Mouse (Mus musculus) spleen, adult 2 months (tissue): ENCODE results near the gene Fibp. TPM values are rescaled to one million over a fixed set of nuclear protein-coding genes. Genes with fewer than 3 reads are reported as not detected.
A peak's percentile ranks its signal among the peaks of the same experiment; 100 is the strongest.

Source experiments
- DNase-seq, 2 experiments: peaks; one replicate each; pipeline versions ENCODE4 v3.0.0 to v3.0.0-alpha.2; 2012 to 2021; ENCODE audit warnings: low spot score in 2 of 2, low read depth in 1 of 2
- H3K27ac ChIP-seq: fragments of 200-500 bp; 2 replicates; pipeline ENCODE4 v1.5.1; 2012; ENCODE audit warnings: low read length, inconsistent platforms; ENCODE audit not compliant: insufficient read depth
- H3K27me3 ChIP-seq: fragments of 200-500 bp; 2 replicates; pipeline ENCODE4 v1.6.1; 2012; ENCODE audit warnings: mild to moderate bottlenecking, moderate library complexity, low read length, inconsistent platforms; ENCODE audit not compliant: control insufficient read depth, insufficient read depth
- H3K36me3 ChIP-seq: fragments of 200-500 bp; 2 replicates; pipeline ENCODE4 v1.6.1; 2012; ENCODE audit warnings: mild to moderate bottlenecking, low read length, inconsistent platforms; ENCODE audit not compliant: control insufficient read depth, insufficient read depth
- H3K4me1 ChIP-seq: fragments of 200-500 bp; 2 replicates; pipeline ENCODE4 v1.6.1; 2011; ENCODE audit warnings: inconsistent platforms; ENCODE audit not compliant: control insufficient read depth, insufficient read depth, insufficient read length
- H3K4me3 ChIP-seq: fragments of 200-500 bp; 2 replicates; pipeline ENCODE4 v1.5.1; 2011; ENCODE audit warnings: mild to moderate bottlenecking, inconsistent platforms; ENCODE audit not compliant: insufficient read depth, insufficient read length; ENCODE audit errors: extremely low read depth
- CTCF ChIP-seq: fragments of 200-500 bp; IDR thresholded peaks from 2 replicates; pipeline ENCODE4 v1.5.1; 2011; ENCODE audit warnings: mild to moderate bottlenecking, inconsistent platforms; ENCODE audit not compliant: insufficient read depth, insufficient read length, insufficient replicate concordance; ENCODE audit errors: extremely low read depth
- POLR2A ChIP-seq: fragments of 200-500 bp; IDR thresholded peaks from 2 replicates; pipeline ENCODE4 v1.6.1; 2011; ENCODE audit warnings: low read depth, low read length, inconsistent platforms
- WGBS: fragments of 180-500 bp; shearing (Covaris S2); methylation state at CpG from one replicate; pipeline ENCODE4 v1.1.7; 2018; 5-methylcytosine and 5-hydroxymethylcytosine counted together
- polyA plus RNA-seq: library from polyadenylated mRNA; depleted of rRNA; stranded (reverse); fragments of >200 nt; gene quantifications from 2 replicates; pipeline ENCODE4 v1.2.3, GENCODE M21; 2012

The Fibp gene
- polyA plus RNA-seq, 1 experiment = 80.4 TPM

GRCm38 (mm10) chr19:5473720-5474119 lies 13.3 kb downstream of the Fibp start, which contains the start of gene Efemp2:
Efemp2 (plus strand) TSS chr19:5473954.
- peaks cover 2% of the 10 kb centered on the region for H3K4me1 ChIP-seq
- peak within 1 kb of the TSS; percentile 38; the same call in 1 of the 2 replicates for H3K4me3 ChIP-seq
- TF ChIP-seq POLR2A (no peak), CTCF (no peak)
- no peak within 1 kb of the TSS; the same call in 1 of the 2 replicates for H3K27ac ChIP-seq
- H3K36me3 ChIP-seq = no peaks in the 10 kb centered on the region
- 28% methylated on average over 22 of the region's 22 CpGs for WGBS
- peaks cover 13% of the 10 kb centered on the region for H3K27me3 ChIP-seq
- peak in 1 of 2 experiments; percentile 43 for DNase-seq

GRCm38 (mm10) chr19:5474281-5475068 lies 14.1 kb downstream of the Fibp start:
- no peak for DNase-seq
- Histone ChIP-seq H3K27ac (no peak overlapping the region; the same call in 1 of the 2 replicates), H3K4me1 (peaks cover 2% of the 10 kb centered on the region), H3K27me3 (peaks cover 13% of the 10 kb centered on the region), H3K36me3 (no peaks in the 10 kb centered on the region), H3K4me3 (peak overlapping the region; percentile 38; the same call in 1 of the 2 replicates)
- WGBS = 3% methylated on average over 56 of the region's 68 CpGs
- TF ChIP-seq POLR2A (no peak), CTCF (no peak)

- Histone ChIP-seq H3K27ac (no peak overlapping the region; the same call in 1 of the 2 replicates), H3K27me3 (peaks cover 13% of the 10 kb centered on the region), H3K4me1 (peaks cover 2% of the 10 kb centered on the region), H3K4me3 (peak overlapping the region; percentile 38; the same call in 1 of the 2 replicates), H3K36me3 (no peaks in the 10 kb centered on the region)
- TF ChIP-seq CTCF (no peak), POLR2A (no peak)
- no peak for DNase-seq
- 74% methylated on average over 13 of the region's 13 CpGs for WGBS
Measured at GRCm38 (mm10) chr19:5475069-5475714, 14.8 kb downstream of the Fibp start.

- DNase-seq = no peak
- H3K27ac ChIP-seq = no peak overlapping the region
- no peak overlapping the region for H3K4me3 ChIP-seq
- 83% methylated on average over 10 of the region's 10 CpGs for WGBS
- no peaks in the 10 kb centered on the region for H3K36me3 ChIP-seq
- peaks cover 2% of the 10 kb centered on the region for H3K4me1 ChIP-seq
- no peak for TF ChIP-seq CTCF
- no peak for TF ChIP-seq POLR2A
- peaks cover 13% of the 10 kb centered on the region for H3K27me3 ChIP-seq
Measured at GRCm38 (mm10) chr19:5477004-5477667, 16.7 kb downstream of the Fibp start.

- 87% methylated on average over 18 of the region's 18 CpGs for whole genome bisulfite sequencing
- Histone ChIP-seq H3K4me3 (no peak overlapping the region), H3K27me3 (peaks cover 13% of the 10 kb centered on the region), H3K4me1 (peaks cover 2% of the 10 kb centered on the region), H3K36me3 (peaks cover 4% of the 10 kb centered on the region), H3K27ac (no peak overlapping the region)
- no peak for DNase-seq
- TF ChIP-seq CTCF = no peak
- no peak for TF ChIP-seq POLR2A
Measured at GRCm38 (mm10) chr19:5477668-5478300, 17.4 kb downstream of the Fibp start.

- no peak for TF ChIP-seq POLR2A
- TF ChIP-seq CTCF = no peak
- Histone ChIP-seq H3K4me1 (no peaks in the 10 kb centered on the region; the same call in 1 of the 2 replicates), H3K27ac (no peak overlapping the region), H3K27me3 (peaks cover 4% of the 10 kb centered on the region; the same call in 1 of the 2 replicates), H3K36me3 (peaks cover 17% of the 10 kb centered on the region), H3K4me3 (no peak overlapping the region)
- WGBS = 87% methylated on average over 10 of the region's 10 CpGs
- no peak for DNase-seq
Measured at GRCm38 (mm10) chr19:5480016-5480415, 19.6 kb downstream of the Fibp start.
